Mouse (Mus musculus) liver, adult 2 months (tissue): ENCODE results near the gene Ankrd34a.

Experiments used
- CTCF ChIP-seq: fragments of 200-500 bp; IDR thresholded peaks from 2 replicates; pipeline ENCODE4 v1.5.1; 2011; ENCODE audit warnings: low read depth, low read length, control low read depth
- POLR2A ChIP-seq: fragments of 200-500 bp; IDR thresholded peaks from 2 replicates; pipeline ENCODE4 v1.6.1; 2011; ENCODE audit warnings: low read length, control low read depth; ENCODE audit not compliant: insufficient read depth; ENCODE audit errors: extremely low read depth

DNA sequence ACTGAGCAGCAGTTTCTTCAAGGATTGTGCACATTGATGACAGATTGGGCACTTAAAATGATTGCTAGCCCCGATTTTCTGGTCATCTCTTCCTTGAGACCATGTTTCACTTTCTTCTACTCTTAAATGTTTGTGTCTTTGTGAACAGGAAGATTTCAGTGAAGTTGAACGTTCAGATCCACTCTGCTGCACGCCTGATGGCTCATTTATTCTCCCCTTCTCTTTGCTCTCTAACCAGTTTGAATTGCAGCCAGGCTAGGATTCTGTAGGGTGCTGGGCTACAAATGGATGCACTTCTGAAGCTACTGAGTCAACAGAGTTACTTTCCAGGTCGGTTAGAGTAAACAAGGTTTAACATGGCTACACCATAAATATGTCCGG lies 6.3 kb downstream of the Ankrd34a start:
- TF ChIP-seq POLR2A, result no peak
- no peak for TF ChIP-seq CTCF
